Mouse (Mus musculus) thymus, postnatal 14 days (tissue): ENCODE results near the gene Eif4ebp2.

Experiments
- DNase-seq: peaks from one replicate; pipeline ENCODE4 v3.0.0; 2021

Eif4ebp2 gene

DNA sequence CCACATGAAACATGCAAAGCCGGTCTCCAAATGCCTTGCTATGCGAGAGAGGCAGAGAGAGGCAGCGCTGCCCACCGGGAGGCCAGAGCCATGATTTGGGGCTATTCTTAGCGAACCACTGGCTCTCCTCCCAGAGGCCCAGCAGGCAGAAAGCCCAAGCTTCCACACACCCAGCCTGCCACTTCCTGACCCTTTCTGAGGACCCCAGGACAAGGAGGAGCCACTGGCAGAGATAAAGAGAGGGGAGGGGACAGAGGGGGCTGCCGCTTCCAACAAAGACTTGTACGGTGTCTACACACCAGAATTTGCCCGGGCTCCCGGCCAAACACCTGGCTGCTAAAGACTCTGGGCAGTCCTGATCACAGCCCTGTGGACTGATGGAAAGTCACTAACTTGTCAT lies 72.3 kb downstream of the Eif4ebp2 start:
- DNase-seq: no peak

DNA sequence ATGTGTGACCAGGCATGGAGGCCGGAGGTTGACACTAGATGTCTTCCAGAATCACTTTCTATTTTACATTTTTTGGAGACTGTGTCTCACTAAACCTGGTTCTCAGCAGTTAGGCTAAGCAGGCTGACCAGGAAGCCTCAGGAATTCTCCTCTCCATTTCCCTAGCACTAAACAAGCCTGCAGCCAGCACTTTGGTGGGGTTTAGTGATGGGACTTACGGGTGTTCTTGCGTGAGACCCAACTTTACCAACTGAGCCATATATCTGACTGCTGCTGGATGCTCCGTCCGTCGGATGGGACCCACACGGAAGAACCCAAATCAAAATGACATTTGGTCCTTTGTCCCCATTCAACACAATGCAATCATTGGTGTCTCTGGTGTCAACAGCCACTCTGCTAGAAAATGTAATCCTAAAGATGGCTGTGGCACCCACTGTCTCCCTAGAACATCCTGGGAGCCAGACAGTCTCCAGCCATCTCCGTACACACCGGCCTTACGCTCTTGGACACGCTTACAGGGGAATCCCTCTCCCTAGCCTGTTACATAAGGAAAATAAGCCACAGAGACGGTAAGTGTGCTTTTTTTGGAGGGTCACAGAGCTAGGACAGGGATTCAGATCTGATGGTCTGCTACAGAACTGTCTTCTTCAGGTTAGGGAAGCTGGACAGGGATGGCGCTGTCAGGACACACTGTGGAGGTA lies 73.0 kb downstream of the Eif4ebp2 start:
- DNase-seq: no peak

DNA sequence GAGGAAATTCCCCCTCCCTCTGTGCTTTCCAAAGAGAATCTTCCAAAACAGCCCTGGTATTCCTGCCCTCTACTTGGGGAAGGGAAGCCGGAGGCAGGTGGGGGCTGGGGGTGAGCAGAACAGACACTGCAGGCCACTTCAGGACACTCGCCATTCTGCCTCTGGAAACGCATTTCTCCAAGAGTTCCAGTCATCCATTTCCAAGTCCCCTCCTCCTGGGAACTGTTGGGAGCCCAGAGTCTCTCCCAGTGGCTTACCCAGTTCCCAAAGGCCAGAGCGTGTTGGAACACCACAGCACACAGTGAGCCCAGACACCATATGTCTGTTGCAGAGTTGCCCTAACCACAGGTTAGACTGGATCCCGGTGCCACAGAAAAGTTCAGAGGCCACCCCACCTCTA lies 73.8 kb downstream of the Eif4ebp2 start:
- DNase-seq: no peak
